Mouse (Mus musculus): ENCODE results near the gene Wdr17.

DNA sequence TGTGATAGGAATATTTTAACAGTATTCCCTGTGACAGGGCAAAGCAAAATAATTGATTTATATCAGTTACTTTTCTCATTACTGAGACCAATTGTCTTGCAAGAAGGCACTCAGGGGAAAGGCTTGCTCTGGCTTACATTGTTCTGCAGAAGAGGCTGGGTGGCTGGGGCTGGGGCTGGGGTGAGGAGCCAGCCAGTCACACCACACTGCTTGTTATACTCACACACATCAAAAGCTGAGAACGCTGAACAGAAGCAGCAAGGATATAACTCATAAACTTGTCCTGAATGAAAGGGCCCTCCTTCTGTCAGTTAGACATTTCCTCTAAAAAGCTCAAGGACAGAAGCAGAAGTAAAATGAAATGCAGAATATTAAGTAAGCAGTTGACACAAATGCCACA, 304.1 kb downstream of the Wdr17 start:
- TF ChIP-seq CTCF (conservative IDR thresholded peaks at IDR 0.05 in 1 of 2, IDR thresholded peaks at IDR 0.05 in 1 of 2; ENCODE audit: low read depth in 2 of 2, low read length in 2 of 2): no peak
- no peak for TF ChIP-seq ZNF384 (IDR thresholded peaks at IDR 0.05; ENCODE audit: low read depth, low read length)
- no peak for TF ChIP-seq POLR2A (IDR thresholded peaks at IDR 0.05; ENCODE audit: low read depth, low read length)
- TF ChIP-seq EP300 (IDR thresholded peaks at IDR 0.05; ENCODE audit: low read length): no peak
- TF ChIP-seq RCOR1 (conservative IDR thresholded peaks at IDR 0.05; ENCODE audit: low read depth, low read length): no peak
- TF ChIP-seq SIN3A (IDR thresholded peaks at IDR 0.05; ENCODE audit: low read length): no peak
- no peak for TF ChIP-seq ELF1 (IDR thresholded peaks at IDR 0.05; ENCODE audit: low read depth, low read length)
- TF ChIP-seq GABPA (IDR thresholded peaks at IDR 0.05; ENCODE audit: insufficient replicate concordance, low read depth, low read length): no peak
- no peak for TF ChIP-seq NELFE (IDR thresholded peaks at IDR 0.05; ENCODE audit: low read depth, low read length)
- TF ChIP-seq CHD2 (IDR thresholded peaks at IDR 0.05; ENCODE audit: low read length): no peak

Data from CH12.LX (cell line).